Mouse (Mus musculus): ENCODE data around the gene Mfap3. TPM values are rescaled to one million over a fixed set of nuclear protein-coding genes. Genes with fewer than 3 reads are reported as not detected.
"Not testable (repeated sequence)": the region's sequence is repeated elsewhere in the genome, so short reads cannot be mapped to it uniquely, and the experiment has no call there.

The Mfap3 gene
- polyA plus RNA-seq, 1 experiment from 2014 or later: 37.6 TPM

GRCm38 (mm10) chr11:57540681-57541080 lies 22.2 kb downstream of the Mfap3 start:
- no peak overlapping the region for H3K4me2 ChIP-seq (ENCODE audit: low read depth, low read length)
- H3K9ac ChIP-seq (ENCODE audit: low read depth, low read length): no peak overlapping the region
- no peaks in the 10 kb centered on the region for H3K27me3 ChIP-seq (replicated peaks; ENCODE audit: control insufficient read depth, insufficient read depth, low read length)
- 90% methylated on average over 2 of the region's 2 CpGs for WGBS
- ATAC-seq: no peak
- H3K36me3 ChIP-seq (ENCODE audit: control insufficient read depth, insufficient read depth, low read length): no peaks in the 10 kb centered on the region
- no peaks in the 10 kb centered on the region for H3K4me1 ChIP-seq (ENCODE audit: control insufficient read depth, insufficient read depth, low read length)
- no peak overlapping the region for H3K27ac ChIP-seq (ENCODE audit: low read length)
- H3K4me3 ChIP-seq (ENCODE audit: low read length): no peak overlapping the region
- no peaks in the 10 kb centered on the region for H3K9me3 ChIP-seq (ENCODE audit: control insufficient read depth, low read length)

- no peaks in the 10 kb centered on the region for H3K9me3 ChIP-seq (ENCODE audit: control insufficient read depth, low read length)
- 28% methylated on average over 18 of the region's 18 CpGs for WGBS
- no peaks in the 10 kb centered on the region for H3K36me3 ChIP-seq (ENCODE audit: control insufficient read depth, insufficient read depth, low read length)
- H3K4me1 ChIP-seq (ENCODE audit: control insufficient read depth, insufficient read depth, low read length): 0 out of 2 replicates have a peak, but pooled peaks cover 2% of the 10 kb centered on the region
- H3K4me3 ChIP-seq (ENCODE audit: low read length): no peak overlapping the region
- H3K27ac ChIP-seq (ENCODE audit: low read length): no peak overlapping the region
- H3K4me2 ChIP-seq (ENCODE audit: low read depth, low read length): peak overlapping the region; percentile 44
- ATAC-seq: peak; percentile 77
- H3K27me3 ChIP-seq (replicated peaks; ENCODE audit: control insufficient read depth, insufficient read depth, low read length): no peaks in the 10 kb centered on the region
- peak overlapping the region; percentile 36 for H3K9ac ChIP-seq (ENCODE audit: low read depth, low read length)
These were observed 30.4 kb downstream of the Mfap3 start for GRCm38 (mm10) chr11:57548618-57549550.

GRCm38 (mm10) chr11:57550230-57550629 lies 31.8 kb downstream of the Mfap3 start:
- no peak overlapping the region for H3K27ac ChIP-seq (ENCODE audit: low read length)
- no peaks in the 10 kb centered on the region for H3K9me3 ChIP-seq (ENCODE audit: control insufficient read depth, low read length)
- H3K9ac ChIP-seq (ENCODE audit: low read depth, low read length): no peak overlapping the region
- 99% methylated on average over 2 of the region's 2 CpGs for WGBS
- H3K27me3 ChIP-seq (replicated peaks; ENCODE audit: control insufficient read depth, insufficient read depth, low read length): no peaks in the 10 kb centered on the region
- H3K4me2 ChIP-seq (ENCODE audit: low read depth, low read length): no peak overlapping the region
- H3K36me3 ChIP-seq (ENCODE audit: control insufficient read depth, insufficient read depth, low read length): no peaks in the 10 kb centered on the region
- no peak for ATAC-seq
- H3K4me3 ChIP-seq (ENCODE audit: low read length): no peak overlapping the region
- H3K4me1 ChIP-seq (ENCODE audit: control insufficient read depth, insufficient read depth, low read length): 0 out of 2 replicates have a peak, but pooled peaks cover 2% of the 10 kb centered on the region

- H3K27ac ChIP-seq (ENCODE audit: low read length): no peak overlapping the region
- H3K9me3 ChIP-seq (ENCODE audit: control insufficient read depth, low read length): no peaks in the 10 kb centered on the region
- no peak for ATAC-seq
- 83% methylated on average over 8 of the region's 8 CpGs for WGBS
- H3K4me1 ChIP-seq (ENCODE audit: control insufficient read depth, insufficient read depth, low read length): 0 out of 2 replicates have a peak, but pooled peaks cover 2% of the 10 kb centered on the region
- no peak overlapping the region for H3K4me2 ChIP-seq (ENCODE audit: low read depth, low read length)
- no peak overlapping the region for H3K9ac ChIP-seq (ENCODE audit: low read depth, low read length)
- no peak overlapping the region for H3K4me3 ChIP-seq (ENCODE audit: low read length)
- no peaks in the 10 kb centered on the region for H3K27me3 ChIP-seq (replicated peaks; ENCODE audit: control insufficient read depth, insufficient read depth, low read length)
- H3K36me3 ChIP-seq (ENCODE audit: control insufficient read depth, insufficient read depth, low read length): no peaks in the 10 kb centered on the region
These were observed 32.6 kb downstream of the Mfap3 start for GRCm38 (mm10) chr11:57551016-57551415.

GRCm38 (mm10) chr11:57553015-57553780 lies 34.7 kb downstream of the Mfap3 start:
- H3K4me1 ChIP-seq (ENCODE audit: control insufficient read depth, insufficient read depth, low read length): 0 out of 2 replicates have a peak, but pooled peaks cover 2% of the 10 kb centered on the region
- H3K4me2 ChIP-seq (ENCODE audit: low read depth, low read length): no peak overlapping the region
- H3K27ac ChIP-seq (ENCODE audit: low read length): no peak overlapping the region
- 68% methylated on average over 9 of the region's 9 CpGs for WGBS
- H3K9me3 ChIP-seq (ENCODE audit: control insufficient read depth, low read length): no peaks in the 10 kb centered on the region
- ATAC-seq: no peak
- no peak overlapping the region for H3K9ac ChIP-seq (ENCODE audit: low read depth, low read length)
- no peaks in the 10 kb centered on the region for H3K36me3 ChIP-seq (ENCODE audit: control insufficient read depth, insufficient read depth, low read length)
- no peak overlapping the region for H3K4me3 ChIP-seq (ENCODE audit: low read length)
- H3K27me3 ChIP-seq (replicated peaks; ENCODE audit: control insufficient read depth, insufficient read depth, low read length): no peaks in the 10 kb centered on the region

- not testable (repeated sequence) for H3K36me3 ChIP-seq (ENCODE audit: control insufficient read depth, insufficient read depth, low read length); H3K27ac ChIP-seq (ENCODE audit: low read length); H3K27me3 ChIP-seq (replicated peaks; ENCODE audit: control insufficient read depth, insufficient read depth, low read length); H3K4me1 ChIP-seq (ENCODE audit: control insufficient read depth, insufficient read depth, low read length); H3K4me3 ChIP-seq (ENCODE audit: low read length); H3K9me3 ChIP-seq (ENCODE audit: control insufficient read depth, low read length); H3K4me2 ChIP-seq (ENCODE audit: low read depth, low read length); ATAC-seq; H3K9ac ChIP-seq (ENCODE audit: low read depth, low read length)
- WGBS: 95% methylated on average over 9 of the region's 10 CpGs
These were observed 39.5 kb downstream of the Mfap3 start for GRCm38 (mm10) chr11:57557936-57558335.

GRCm38 (mm10) chr11:57564564-57564963 lies 46.1 kb downstream of the Mfap3 start:
- Histone ChIP-seq H3K27ac (ENCODE audit: low read length) (no peak overlapping the region), H3K4me1 (ENCODE audit: control insufficient read depth, insufficient read depth, low read length) (no peaks in the 10 kb centered on the region), H3K4me2 (ENCODE audit: low read depth, low read length) (no peak overlapping the region), H3K36me3 (ENCODE audit: control insufficient read depth, insufficient read depth, low read length) (no peaks in the 10 kb centered on the region), H3K9me3 (ENCODE audit: control insufficient read depth, low read length) (no peaks in the 10 kb centered on the region), H3K9ac (ENCODE audit: low read depth, low read length) (no peak overlapping the region), H3K27me3 (replicated peaks; ENCODE audit: control insufficient read depth, insufficient read depth, low read length) (no peaks in the 10 kb centered on the region), H3K4me3 (ENCODE audit: low read length) (no peak overlapping the region)
- whole genome bisulfite sequencing: 60% methylated on average over 12 of the region's 12 CpGs
- ATAC-seq: no peak

- Histone ChIP-seq H3K9ac (ENCODE audit: low read depth, low read length) (no peak overlapping the region), H3K9me3 (ENCODE audit: control insufficient read depth, low read length) (no peaks in the 10 kb centered on the region), H3K36me3 (ENCODE audit: control insufficient read depth, insufficient read depth, low read length) (no peaks in the 10 kb centered on the region), H3K4me2 (ENCODE audit: low read depth, low read length) (no peak overlapping the region), H3K4me1 (ENCODE audit: control insufficient read depth, insufficient read depth, low read length) (no peaks in the 10 kb centered on the region), H3K27ac (ENCODE audit: low read length) (no peak overlapping the region), H3K27me3 (replicated peaks; ENCODE audit: control insufficient read depth, insufficient read depth, low read length) (no peaks in the 10 kb centered on the region), H3K4me3 (ENCODE audit: low read length) (no peak overlapping the region)
- WGBS: 46% methylated on average over 18 of the region's 18 CpGs
- no peak for ATAC-seq
These were observed 47.9 kb downstream of the Mfap3 start for GRCm38 (mm10) chr11:57566091-57567035.

All from intestine, embryonic 16.5 days (tissue).